Mouse (Mus musculus): ENCODE measurements at regions not wholly inside any gene's neighbourhood (a gene's known extent, or its start where the extent isn't known, plus 50 kb on each side); places are given as distances from the start of the nearest gene placed in this dataset.

DNA sequence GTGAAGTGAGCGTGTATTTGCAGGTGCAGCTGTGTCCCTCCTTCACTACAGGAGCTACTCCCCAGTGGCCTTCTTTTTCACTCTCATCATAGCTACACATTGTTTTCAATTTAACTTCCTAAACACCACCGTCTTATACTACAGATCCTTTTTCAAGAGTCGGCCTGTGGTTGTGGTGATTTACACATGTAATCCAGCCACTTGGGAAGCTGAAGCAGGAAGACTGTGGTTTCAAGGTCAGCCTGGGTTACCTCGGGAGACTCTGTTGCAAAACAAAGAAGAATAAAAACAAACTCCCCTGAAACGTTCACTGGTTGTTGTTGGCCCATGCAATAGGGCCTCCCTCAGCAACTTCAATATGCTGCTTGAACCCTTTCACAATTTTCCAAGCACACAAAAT is 153.8 kb upstream of the Kcnh8 start:
- DNase-seq (ENCODE audit: extremely low spot score, low read depth, low spot score): no peak

DNA sequence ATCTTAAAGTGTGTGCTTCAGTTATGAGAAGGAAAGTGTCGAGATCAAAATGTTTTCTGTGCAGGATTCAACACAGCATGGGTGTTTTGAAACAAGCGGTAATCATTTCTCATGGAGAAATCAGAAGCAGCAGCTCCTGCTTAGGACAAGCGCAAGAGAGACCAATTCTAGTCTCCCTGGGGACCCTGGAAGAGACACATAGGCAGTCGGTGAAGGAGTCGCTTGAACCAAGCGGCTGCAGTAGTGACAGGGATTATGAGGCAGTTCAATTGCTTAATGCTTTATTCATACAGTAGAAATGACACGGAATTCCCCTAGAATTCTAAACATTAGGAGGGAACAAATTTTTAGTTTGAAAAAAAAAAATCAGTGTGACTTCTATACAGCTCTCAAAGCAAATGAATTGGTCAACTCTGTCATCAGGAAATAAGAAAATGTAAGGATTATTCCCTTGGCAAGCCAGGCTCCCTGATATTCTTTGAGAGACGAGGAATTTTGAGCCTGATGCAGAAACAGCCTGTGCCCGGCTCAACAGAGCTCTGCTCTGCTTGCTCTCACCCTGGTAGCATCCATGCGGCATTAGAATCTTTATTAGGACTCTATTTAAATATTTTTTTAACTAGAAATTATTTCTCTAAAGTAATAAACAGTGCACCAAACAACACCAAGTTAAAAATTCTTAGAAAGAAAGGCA is 143.1 kb upstream of the Kcnh8 start:
- no peak for DNase-seq (ENCODE audit: extremely low spot score, low read depth, low spot score)

DNA sequence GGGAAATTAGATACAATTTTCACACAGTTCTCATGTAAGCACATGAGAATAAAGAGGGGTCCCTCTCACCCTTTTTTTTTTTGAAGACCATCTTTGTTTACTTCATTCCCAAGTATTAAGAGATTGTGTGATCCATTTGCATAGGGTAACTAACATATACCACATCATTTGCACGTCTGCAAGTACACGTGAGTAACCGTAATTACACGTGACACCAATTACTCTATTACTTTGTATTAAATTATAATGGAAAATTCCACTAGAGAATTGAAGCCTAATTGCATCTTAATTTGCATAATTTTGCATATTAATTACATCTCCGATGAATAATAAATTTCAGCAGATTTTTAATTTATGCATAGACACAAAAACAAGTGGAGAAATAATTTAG is 142.5 kb upstream of the Kcnh8 start:
- DNase-seq (ENCODE audit: extremely low spot score, low read depth, low spot score): no peak

DNA sequence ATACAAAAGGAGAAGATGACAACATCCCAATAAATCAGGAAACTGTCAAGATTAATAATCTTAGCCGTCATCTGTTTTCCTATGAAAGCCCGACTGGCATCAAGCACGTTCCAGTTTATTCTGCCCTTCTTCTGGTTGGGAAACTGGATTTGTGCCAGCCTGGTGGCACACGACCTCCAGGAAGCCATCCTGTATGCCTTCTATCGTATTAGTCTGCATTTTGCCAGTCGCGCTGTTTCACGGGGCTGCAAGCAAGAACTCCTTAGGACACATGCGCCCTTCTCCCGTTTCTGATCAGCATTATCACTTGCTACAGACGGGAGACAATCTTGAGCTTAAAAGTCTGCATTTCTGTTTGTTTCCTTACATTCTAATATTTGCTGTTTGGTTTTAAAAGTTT is 141.2 kb upstream of the Kcnh8 start:
- DNase-seq (ENCODE audit: extremely low spot score, low read depth, low spot score): no peak

DNA sequence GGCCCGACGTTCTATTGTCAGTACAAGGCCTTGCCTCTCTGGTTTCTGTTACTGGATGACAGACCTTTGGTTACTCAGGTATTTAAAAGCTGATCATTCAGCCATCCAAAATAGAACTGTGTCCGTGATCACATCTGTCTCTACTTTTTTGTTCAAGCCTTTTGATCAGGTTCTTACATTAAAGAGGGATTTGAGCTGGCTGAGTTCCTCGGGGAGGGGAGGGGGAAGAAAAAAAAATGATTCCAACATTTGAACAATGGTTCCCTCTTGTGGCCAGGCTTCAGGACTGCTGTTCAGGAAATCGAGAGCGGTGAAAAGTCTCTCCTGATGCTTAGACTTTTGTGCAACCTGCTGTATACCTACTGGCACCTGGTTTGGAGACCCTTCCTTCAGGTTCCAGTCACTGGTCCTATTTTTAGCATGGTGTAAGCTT is 140.8 kb upstream of the Kcnh8 start:
- peak; percentile 30 for DNase-seq (ENCODE audit: extremely low spot score, low read depth, low spot score)

DNA sequence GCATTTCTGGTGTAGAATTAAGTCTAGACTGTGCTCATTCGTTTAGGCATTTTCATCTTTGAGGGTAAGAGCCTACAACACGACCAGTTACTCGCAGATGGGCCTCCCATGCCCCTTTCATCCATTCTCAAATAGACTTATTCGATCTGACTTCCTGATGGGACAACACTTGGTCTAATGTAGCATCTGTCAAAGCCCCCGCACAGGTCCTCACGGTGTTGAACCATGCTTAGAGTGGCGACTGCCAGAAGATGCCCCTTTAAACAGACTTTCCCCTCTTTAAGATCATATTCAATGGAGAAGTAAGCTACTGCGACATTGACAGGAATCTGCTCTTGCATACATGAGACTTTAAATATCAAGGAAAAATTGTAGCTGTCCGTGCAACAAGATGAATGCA is 140.1 kb upstream of the Kcnh8 start:
- DNase-seq (ENCODE audit: extremely low spot score, low read depth, low spot score): no peak

DNA sequence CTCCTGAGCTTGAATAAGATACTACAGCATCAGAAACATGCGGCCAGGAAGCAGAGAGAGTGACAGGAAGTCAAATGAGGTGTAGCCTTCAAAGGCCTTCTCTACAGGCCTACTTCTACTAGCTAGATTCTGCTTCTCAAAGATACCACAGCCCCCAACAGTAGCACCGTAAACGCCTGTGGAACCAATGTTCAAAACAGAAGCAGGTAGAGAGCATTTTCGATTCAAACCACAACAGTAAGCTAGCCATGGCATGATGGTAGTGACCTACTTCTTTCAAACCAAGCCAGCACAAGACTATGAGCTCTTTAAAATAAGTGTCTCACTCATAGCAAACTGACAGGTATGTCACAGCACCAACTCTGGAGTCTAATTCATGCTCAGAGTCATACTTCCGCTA is 134.0 kb upstream of the Kcnh8 start:
- no peak for DNase-seq (ENCODE audit: extremely low spot score, low read depth, low spot score)

DNA sequence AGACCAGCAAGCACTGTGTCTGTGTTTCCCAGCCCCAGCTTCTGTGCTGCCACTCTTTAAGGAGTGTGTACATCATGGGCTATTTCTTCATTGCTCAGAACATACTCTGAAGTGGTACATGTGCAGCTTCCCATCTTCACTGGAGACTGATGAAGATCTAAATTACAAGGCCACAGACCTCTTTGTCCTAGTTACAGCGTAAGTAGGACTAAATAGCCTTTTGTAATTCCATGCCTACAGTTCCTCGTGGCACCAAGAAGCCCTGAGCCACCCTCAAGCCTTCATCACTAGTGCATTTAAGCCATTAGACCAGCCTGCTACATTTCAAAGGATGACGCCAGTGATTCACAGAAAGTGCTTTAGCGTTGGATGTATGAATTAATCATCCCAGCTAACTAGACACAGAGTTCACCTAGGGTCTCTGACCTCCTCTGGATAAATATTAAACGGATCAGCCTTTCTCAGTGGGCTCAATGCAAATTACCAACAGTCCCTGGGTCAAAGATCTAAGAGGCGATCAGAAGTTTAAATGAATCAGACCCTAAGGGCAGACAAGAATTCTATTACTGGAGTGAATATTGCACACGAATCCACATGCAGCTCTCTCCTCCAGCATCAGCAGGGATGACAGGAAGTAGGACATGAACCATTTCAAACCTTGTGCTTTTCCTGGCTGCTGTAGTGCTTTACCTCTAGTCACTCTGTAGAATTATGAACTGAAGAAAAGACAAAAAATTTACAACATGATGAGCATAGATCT is 123.0 kb upstream of the Kcnh8 start:
- DNase-seq (ENCODE audit: extremely low spot score, low read depth, low spot score): no peak

DNA sequence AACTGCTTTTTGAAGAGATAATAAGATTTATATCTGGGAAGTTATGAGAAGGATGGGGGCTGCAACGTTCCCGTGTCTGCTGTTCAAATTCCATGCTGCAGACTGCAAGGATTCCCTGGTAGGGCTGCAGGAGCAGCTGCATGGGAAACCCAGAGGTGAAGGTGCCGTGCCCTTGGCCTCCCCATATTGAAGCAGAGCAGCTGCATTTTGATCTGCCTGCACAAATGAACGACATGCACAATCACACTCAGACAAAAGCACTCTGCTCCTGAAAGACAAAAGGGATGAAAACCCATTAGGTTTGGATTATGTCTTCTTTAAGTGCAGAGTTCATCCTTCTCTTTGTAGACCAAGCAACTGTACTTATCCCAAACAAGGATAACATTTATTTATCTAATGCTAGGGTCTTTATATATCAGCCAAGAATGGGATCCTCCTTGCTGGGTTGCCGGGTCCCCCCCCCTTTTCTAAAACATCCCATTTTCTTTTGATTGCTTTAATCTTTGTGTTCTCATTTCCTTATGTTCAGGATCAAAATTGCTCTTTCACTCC is 122.3 kb upstream of the Kcnh8 start:
- no peak for DNase-seq (ENCODE audit: extremely low spot score, low read depth, low spot score)

DNA sequence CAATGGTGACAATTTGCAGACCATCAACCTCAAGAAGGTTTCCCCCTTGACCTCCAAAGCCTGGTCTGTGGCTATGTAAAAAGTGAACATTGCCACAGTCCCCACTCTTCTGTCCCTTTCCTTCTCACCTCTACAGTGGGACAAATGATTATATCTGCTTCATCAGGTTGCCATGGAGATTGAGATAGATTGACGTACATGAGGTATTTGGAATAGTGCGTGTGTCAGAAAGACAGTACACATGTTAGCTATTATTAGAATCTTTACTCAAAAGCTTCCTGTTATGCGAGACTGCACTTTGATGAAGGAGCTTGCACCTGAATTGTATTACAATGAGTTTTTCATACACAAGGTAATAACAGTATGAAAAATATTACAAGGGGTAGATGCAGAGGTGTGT is 95.7 kb upstream of the Kcnh8 start:
- no peak for DNase-seq (ENCODE audit: extremely low spot score, low read depth, low spot score)

DNA sequence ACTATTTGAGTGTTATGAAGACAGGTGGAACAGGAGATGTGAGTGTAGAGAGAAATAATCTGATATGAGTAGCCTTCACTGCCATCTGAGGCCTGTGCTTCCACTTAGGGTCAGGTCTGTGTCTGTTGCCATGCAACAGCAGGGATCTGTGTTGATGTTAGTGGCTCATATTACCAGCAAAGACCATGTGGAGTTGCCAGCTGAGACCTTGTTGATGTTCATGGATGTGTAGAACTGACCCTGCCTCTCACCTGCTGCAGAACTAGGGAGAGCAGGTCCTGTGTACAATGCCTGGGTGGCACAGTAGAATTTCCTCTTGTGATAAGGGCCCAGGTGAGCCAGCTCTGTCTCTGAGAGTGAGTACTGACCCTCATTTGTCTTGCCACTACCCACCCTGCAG is 72.2 kb upstream of the Kcnh8 start:
- DNase-seq (ENCODE audit: extremely low spot score, low read depth, low spot score): no peak

Measured in hindlimb bud, embryonic 11.5 days (tissue).